ENCODE assay signal across 31 mouse cellular contexts in the genomic region with DNA sequence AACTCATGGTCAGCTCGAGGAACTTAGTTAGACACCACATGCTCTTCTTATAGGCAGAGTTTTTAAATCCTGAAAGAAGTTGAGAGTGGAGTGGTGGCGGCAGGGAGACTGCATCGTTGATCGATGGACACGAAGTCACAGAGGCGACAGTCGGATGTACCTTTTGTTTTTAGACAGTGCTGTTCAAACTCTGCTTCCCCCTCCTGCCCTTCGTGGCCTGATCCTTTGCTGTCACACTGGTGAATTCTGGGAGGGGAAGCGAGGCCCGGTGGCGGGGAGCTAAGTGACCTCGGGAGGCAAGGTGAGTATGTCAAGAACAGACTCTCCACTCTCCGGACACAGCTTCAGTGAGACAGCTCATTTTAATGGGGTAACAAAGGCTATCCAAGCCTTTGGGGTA.
"Had no signal": no experiment of that assay in that cellular context is flagged by ENCODE, and none has a peak within 500 bp of the region (broad histone marks: within the 10 kb centered on the region; RNA-seq: fewer than 3 reads in every experiment).

No protein-coding gene starts in this region.

- H3K36me3 ChIP-seq: limb, embryonic 12.5 days; limb, embryonic 13.5 days; limb, embryonic 15.5 days; liver, embryonic 12.5 days; liver, embryonic 13.5 days; liver, embryonic 15.5 days; lung, embryonic 15.5 days; midbrain, embryonic 10.5 days; midbrain, embryonic 12.5 days; midbrain, embryonic 13.5 days; midbrain, embryonic 15.5 days; neural tube, embryonic 12.5 days; neural tube, embryonic 13.5 days had no signal

- H3K4me3 ChIP-seq: limb, embryonic 12.5 days; limb, embryonic 13.5 days; limb, embryonic 15.5 days; liver, embryonic 12.5 days; liver, embryonic 13.5 days; liver, embryonic 15.5 days; lung, embryonic 15.5 days; megakaryocyte, embryonic 14.5 days; midbrain, embryonic 10.5 days; midbrain, embryonic 12.5 days; midbrain, embryonic 13.5 days; midbrain, embryonic 15.5 days; myocyte; neural tube, embryonic 12.5 days; neural tube, embryonic 13.5 days had no signal

- H3K27me3 ChIP-seq: limb, embryonic 12.5 days; limb, embryonic 13.5 days; limb, embryonic 15.5 days; liver, embryonic 12.5 days; liver, embryonic 13.5 days; liver, embryonic 15.5 days; lung, embryonic 15.5 days; megakaryocyte, embryonic 14.5 days; midbrain, embryonic 15.5 days; neural tube, embryonic 12.5 days; neural tube, embryonic 13.5 days had no signal

- H3K9me3 ChIP-seq: limb, embryonic 12.5 days; limb, embryonic 13.5 days; limb, embryonic 15.5 days; liver, embryonic 12.5 days; liver, embryonic 13.5 days; liver, embryonic 15.5 days; lung, embryonic 15.5 days; megakaryocyte, embryonic 14.5 days; midbrain, embryonic 10.5 days; midbrain, embryonic 12.5 days; midbrain, embryonic 13.5 days; midbrain, embryonic 15.5 days; neural tube, embryonic 12.5 days; neural tube, embryonic 13.5 days had no signal

- H3K4me1 ChIP-seq: limb, embryonic 13.5 days; limb, embryonic 15.5 days; liver, embryonic 12.5 days; liver, embryonic 13.5 days; liver, embryonic 15.5 days; lung, embryonic 15.5 days; midbrain, embryonic 12.5 days; midbrain, embryonic 15.5 days; neural tube, embryonic 12.5 days; neural tube, embryonic 13.5 days had no signal

- ATAC-seq: liver, embryonic 12.5 days; liver, postnatal 0 days; lung, postnatal 0 days; midbrain, embryonic 13.5 days; midbrain, embryonic 15.5 days; midbrain, embryonic 16.5 days had no signal

- H3K9ac ChIP-seq: limb, embryonic 12.5 days; limb, embryonic 13.5 days; limb, embryonic 15.5 days; liver, embryonic 12.5 days; liver, embryonic 13.5 days; liver, embryonic 14.5 days; liver, embryonic 15.5 days; liver, postnatal 0 days; lung, embryonic 14.5 days; lung, embryonic 15.5 days; midbrain, embryonic 12.5 days; midbrain, embryonic 13.5 days; midbrain, embryonic 15.5 days; neural tube, embryonic 12.5 days; neural tube, embryonic 13.5 days had no signal

- DNase-seq: left cerebral cortex, postnatal 4 days; liver; liver, embryonic 13.5 days; liver, postnatal 0 days; lung, adult 18-20 months; lung, adult 2 months; lung, embryonic 14.5 days; lung, postnatal 10 days; lung, postnatal 14 days; lung, postnatal 36 days; lung, postnatal 4 days; midbrain, embryonic 14.5 days had no signal

- H3K4me2 ChIP-seq: limb, embryonic 12.5 days; limb, embryonic 13.5 days; limb, embryonic 15.5 days; liver, embryonic 11.5 days; liver, embryonic 12.5 days; liver, embryonic 13.5 days; liver, embryonic 15.5 days; lung, embryonic 14.5 days; lung, embryonic 15.5 days; midbrain, embryonic 12.5 days; midbrain, embryonic 13.5 days; midbrain, embryonic 15.5 days; neural tube, embryonic 12.5 days; neural tube, embryonic 13.5 days had no signal

- H3K27ac ChIP-seq: limb, embryonic 12.5 days; limb, embryonic 13.5 days; limb, embryonic 15.5 days; liver, embryonic 12.5 days; liver, embryonic 13.5 days; liver, embryonic 14.5 days; liver, embryonic 15.5 days; lung, embryonic 15.5 days; macrophage; midbrain, embryonic 10.5 days; midbrain, embryonic 12.5 days; midbrain, embryonic 13.5 days; midbrain, embryonic 15.5 days; neural tube, embryonic 12.5 days; neural tube, embryonic 13.5 days had no signal
